Comparison of ENCODE assay signal across 30 mouse cellular contexts in the genomic region with DNA sequence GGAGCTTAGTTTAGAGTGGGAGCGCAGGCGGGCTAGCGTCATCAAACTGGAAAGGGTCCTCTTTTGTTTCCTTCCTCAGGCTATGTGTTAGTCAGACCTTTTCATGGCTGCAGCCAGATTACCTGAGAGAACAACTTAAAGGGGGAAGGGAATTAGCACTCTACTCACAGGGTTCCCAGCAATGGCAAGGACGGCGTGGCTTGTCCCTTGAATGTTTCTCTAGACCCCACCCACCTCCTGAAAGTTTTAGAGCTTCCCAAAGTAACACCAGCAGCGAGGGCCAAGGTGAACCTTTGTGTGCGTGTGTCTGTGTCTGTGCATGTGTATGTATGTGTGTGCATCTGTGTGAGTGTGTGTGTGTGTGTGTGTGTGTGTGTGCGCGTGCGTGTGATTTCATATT.
DNase-seq lines count a peak whose midpoint lies in the region; ATAC-seq and TF ChIP-seq lines count a peak whose summit lies in the region.
"Had no signal": no experiment of that assay in that cellular context is flagged by ENCODE, and none has a peak within 500 bp of the region (broad histone marks: within the 10 kb centered on the region; RNA-seq: fewer than 3 reads in every experiment).

No protein-coding gene starts in this region.

- H3K27ac ChIP-seq in heart, adult 2 months: no peak overlapping the region
- peak overlapping the region; percentile 90; the same call in 1 of the 2 replicates for H3K27ac ChIP-seq in small intestine, adult 2 months (ENCODE audit: insufficient read depth, low read depth, low read length)
- H3K27ac ChIP-seq in stomach, postnatal 0 days (replicated peaks): peak overlapping the region; percentile 78
- no peak overlapping the region for H3K27ac ChIP-seq in forebrain, embryonic 16.5 days (ENCODE audit: low read length)
- H3K27ac ChIP-seq: embryonic facial prominence, embryonic 13.5 days; embryonic facial prominence, embryonic 15.5 days; forebrain, embryonic 10.5 days; forebrain, embryonic 12.5 days had no signal

- no peak overlapping the region for H3K9ac ChIP-seq in heart, adult 2 months (ENCODE audit: low read depth, low read length)
- no peak overlapping the region for H3K9ac ChIP-seq in stomach, postnatal 0 days (ENCODE audit: low read length)
- H3K9ac ChIP-seq in forebrain, embryonic 16.5 days (replicated peaks; ENCODE audit: low read depth, low read length): no peak overlapping the region
- H3K9ac ChIP-seq: embryonic facial prominence, embryonic 13.5 days; embryonic facial prominence, embryonic 15.5 days; forebrain, embryonic 12.5 days; forebrain, postnatal 0 days had no signal

- no peaks in the 10 kb centered on the region for H3K79me2 ChIP-seq in heart, adult 2 months (replicated peaks; ENCODE audit: control insufficient read depth, insufficient read depth, low read length)

- H3K4me2 ChIP-seq in stomach, postnatal 0 days (replicated peaks; ENCODE audit: low read depth): no peak overlapping the region
- H3K4me2 ChIP-seq in forebrain, embryonic 16.5 days (ENCODE audit: low read length): no peak overlapping the region
- H3K4me2 ChIP-seq: embryonic facial prominence, embryonic 13.5 days; embryonic facial prominence, embryonic 15.5 days; forebrain, embryonic 12.5 days had no signal

- no peak for TF ChIP-seq CTCF in heart, adult 2 months (IDR thresholded peaks at IDR 0.05)
- TF ChIP-seq CTCF in small intestine, adult 2 months (IDR thresholded peaks at IDR 0.05; ENCODE audit: extremely low read depth, insufficient read length, insufficient replicate concordance, low read depth, low read length): no peak
- no peak for TF ChIP-seq CTCF in stomach, postnatal 0 days (IDR thresholded peaks at IDR 0.05; ENCODE audit: low read depth)

- TF ChIP-seq EP300 in heart, adult 2 months (IDR thresholded peaks at IDR 0.05; ENCODE audit: insufficient read depth, low read depth, low read length): no peak
- TF ChIP-seq EP300 in stomach, postnatal 0 days (optimal IDR thresholded peaks at IDR 0.05): no peak

- no peaks in the 10 kb centered on the region for H3K27me3 ChIP-seq in heart, adult 2 months (ENCODE audit: control insufficient read depth, insufficient read depth, low read length)
- H3K27me3 ChIP-seq in small intestine, adult 2 months (ENCODE audit: control insufficient read depth, insufficient read depth, low read length): no peaks in the 10 kb centered on the region
- H3K27me3 ChIP-seq in stomach, postnatal 0 days (ENCODE audit: control insufficient read depth, insufficient read depth, low read length): no peaks in the 10 kb centered on the region
- H3K27me3 ChIP-seq in forebrain, embryonic 16.5 days (replicated peaks; ENCODE audit: control insufficient read depth, insufficient read depth, low read length): no peaks in the 10 kb centered on the region
- H3K27me3 ChIP-seq: CH12.LX; embryonic facial prominence, embryonic 13.5 days; embryonic facial prominence, embryonic 15.5 days; forebrain, embryonic 12.5 days; Patski had no signal

- TF ChIP-seq POLR2A in heart, adult 2 months (IDR thresholded peaks at IDR 0.05; ENCODE audit: insufficient read depth, low read depth, low read length): no peak
- no peak for TF ChIP-seq POLR2A in small intestine, adult 2 months (IDR thresholded peaks at IDR 0.05; ENCODE audit: low read depth, low read length)

- peak; percentile 44 for DNase-seq in heart, adult 11 months
- DNase-seq in heart, adult 2 months: no peak
- peak; percentile 65 for DNase-seq in R1 (ENCODE audit: low read depth, low spot score)
- peak; percentile 21 for DNase-seq in stomach, postnatal 0 days (ENCODE audit: low spot score)
- no peak for DNase-seq in lung, adult 18-20 months
- no peak for DNase-seq in embryo, embryonic 10 days (ENCODE audit: low spot score)
- DNase-seq: adrenal gland, adult 2 months; adrenal gland, postnatal 10 days; adrenal gland, postnatal 25 days; B cell, adult 2 months; cerebellum, adult 11-12 months; cerebellum, adult 2 months; cerebellum, adult 9-10 months; cerebellum, postnatal 10 days; cerebellum, postnatal 25 days; embryo, embryonic 11 days; forebrain, postnatal 0 days had no signal

- H3K4me3 ChIP-seq in heart, adult 2 months: no peak overlapping the region
- H3K4me3 ChIP-seq in small intestine, adult 2 months (ENCODE audit: low read depth, low read length): peak overlapping the region; percentile 10; the same call in 1 of the 2 replicates
- no peak overlapping the region for H3K4me3 ChIP-seq in stomach, postnatal 0 days (ENCODE audit: low read depth, low read length)
- no peak overlapping the region for H3K4me3 ChIP-seq in forebrain, embryonic 16.5 days (replicated peaks; ENCODE audit: low read length)
- H3K4me3 ChIP-seq: embryonic facial prominence, embryonic 13.5 days; embryonic facial prominence, embryonic 15.5 days; erythroblast, embryonic 14.5 days; forebrain, embryonic 10.5 days; forebrain, embryonic 12.5 days had no signal

- 89% methylated on average over 10 of the region's 10 CpGs for WGBS in heart, adult 2 months
- WGBS in small intestine, adult 2 months: 87% methylated on average over 10 of the region's 10 CpGs
- WGBS in stomach, postnatal 0 days: 77% methylated on average over 10 of the region's 10 CpGs
- WGBS in forebrain, embryonic 16.5 days: 90% methylated on average over 10 of the region's 10 CpGs

- H3K9me3 ChIP-seq in stomach, postnatal 0 days (ENCODE audit: control insufficient read depth, low read length): no peaks in the 10 kb centered on the region
- no peaks in the 10 kb centered on the region for H3K9me3 ChIP-seq in forebrain, embryonic 16.5 days (ENCODE audit: control insufficient read depth, low read length)
- H3K9me3 ChIP-seq: embryonic facial prominence, embryonic 13.5 days; embryonic facial prominence, embryonic 15.5 days; forebrain, embryonic 10.5 days; forebrain, embryonic 12.5 days had no signal

- ATAC-seq in stomach, postnatal 0 days (ENCODE audit: low FRiP score, low TSS enrichment): no peak
- no peak for ATAC-seq in forebrain, embryonic 16.5 days
- ATAC-seq: activated CD4-positive, CD25-positive, alpha-beta regulatory T cell, adult 4 months; CD4-positive, CD25-positive, alpha-beta regulatory T cell, adult 4 months; forebrain, embryonic 14.5 days; forebrain, postnatal 0 days; Patski had no signal

- H3K36me3 ChIP-seq in heart, adult 2 months (ENCODE audit: control insufficient read depth, insufficient read depth, low read length): no peaks in the 10 kb centered on the region
- no peaks in the 10 kb centered on the region for H3K36me3 ChIP-seq in small intestine, adult 2 months (ENCODE audit: control insufficient read depth, insufficient read depth, low read length)
- H3K36me3 ChIP-seq in stomach, postnatal 0 days (ENCODE audit: control insufficient read depth, insufficient read depth, low read length): no peaks in the 10 kb centered on the region
- H3K36me3 ChIP-seq in forebrain, embryonic 16.5 days (ENCODE audit: control insufficient read depth, insufficient read depth): no peaks in the 10 kb centered on the region
- H3K36me3 ChIP-seq: embryonic facial prominence, embryonic 13.5 days; embryonic facial prominence, embryonic 15.5 days; forebrain, embryonic 10.5 days; forebrain, embryonic 12.5 days; G1E had no signal

- H3K4me1 ChIP-seq in heart, adult 2 months (ENCODE audit: control insufficient read depth, insufficient read depth, low read length): no peaks in the 10 kb centered on the region
- peaks cover 16% of the 10 kb centered on the region; the same call in 1 of the 2 replicates for H3K4me1 ChIP-seq in small intestine, adult 2 months (ENCODE audit: control insufficient read depth, insufficient read depth, insufficient read length, low read length)
- no peaks in the 10 kb centered on the region for H3K4me1 ChIP-seq in stomach, postnatal 0 days (replicated peaks; ENCODE audit: control insufficient read depth, insufficient read depth)
- H3K4me1 ChIP-seq in forebrain, embryonic 16.5 days (replicated peaks; ENCODE audit: control insufficient read depth, insufficient read depth, low read length): no peaks in the 10 kb centered on the region

- intact Hi-C loops in heart, adult 2 months (cut with DNase I): no loop called here

Comparison
In these comparisons a context has a peak if more than half of its experiments do, and no peak if none do; other contexts are left out.
1. DNase-seq: peak in heart, adult 11 months (single experiment), R1 (single experiment) and stomach, postnatal 0 days (single experiment); none in heart, adult 2 months (0 of 2), lung, adult 18-20 months (0 of 2) and embryo, embryonic 10 days (single experiment).
2. H3K27ac ChIP-seq: peak in small intestine, adult 2 months (single experiment) and stomach, postnatal 0 days (single experiment); none in heart, adult 2 months (single experiment) and forebrain, embryonic 16.5 days (single experiment).